Mouse (Mus musculus): ENCODE data around the gene Slc6a14. TPM values are rescaled to one million over a fixed set of nuclear protein-coding genes. Genes with fewer than 3 reads are reported as not detected.

The Slc6a14 gene
- polyA plus RNA-seq (2012; rRNA removed), result 0.02 and 0.05 TPM in 2 replicates

GRCm38 (mm10) chrX:21714829-21715228, at the start of gene Slc6a14:
Slc6a14 (plus strand) TSS chrX:21714896.

GRCm38 (mm10) chrX:21744997-21745396, 30.3 kb downstream of the Slc6a14 start, which contains the start of gene Gm28269:
Gm28269 (minus strand) TSS chrX:21745097.

Other genes starting within 250 kb of the Slc6a14 start
- gene Agtr2, start 230.4 kb upstream of the Slc6a14 start, polyA plus RNA-seq (2012; rRNA removed), result 0.28 and 7.1 TPM in 2 replicates
- gene Gm28269, start 30.2 kb downstream of the Slc6a14 start, polyA plus RNA-seq (2012; rRNA removed), result not detected in 2 replicates